Mouse (Mus musculus) cerebellum, adult 11-12 months (tissue): Measurements from ENCODE around the gene Pcif1.
"Not testable (repeated sequence)": the region's sequence is repeated elsewhere in the genome, so short reads cannot be mapped to it uniquely, and the experiment has no call there.

Experiments
- DNase-seq: peaks from one replicate; pipeline ENCODE4 v3.0.0; 2022

Gene Pcif1

DNA sequence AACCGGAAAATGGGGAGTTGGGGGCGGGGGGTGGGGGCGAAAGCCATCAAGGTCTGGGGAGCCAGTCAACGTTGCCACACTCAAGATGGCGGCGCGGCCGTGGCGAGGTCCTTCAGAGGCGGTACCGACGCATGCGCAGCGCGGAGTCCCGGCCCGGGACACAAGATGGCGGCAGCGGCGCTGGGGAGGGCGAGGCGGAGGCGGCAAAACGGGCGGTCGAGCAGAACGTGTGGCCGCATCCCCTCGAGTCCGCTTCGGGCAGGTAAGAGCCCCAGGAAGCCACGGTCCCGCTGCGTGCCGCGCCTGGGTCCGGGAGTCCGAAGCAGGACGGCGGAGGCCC lies at the start of gene Pcif1:
TSS of gene Pcif1 (plus strand) at position 77 of the 340 bp plus-strand sequence.
- peak; percentile 92 for DNase-seq

- no peak for DNase-seq
Observed at GRCm38 (mm10) chr2:164831029-164831428, 48.1 kb upstream of the Pcif1 start.

DNA sequence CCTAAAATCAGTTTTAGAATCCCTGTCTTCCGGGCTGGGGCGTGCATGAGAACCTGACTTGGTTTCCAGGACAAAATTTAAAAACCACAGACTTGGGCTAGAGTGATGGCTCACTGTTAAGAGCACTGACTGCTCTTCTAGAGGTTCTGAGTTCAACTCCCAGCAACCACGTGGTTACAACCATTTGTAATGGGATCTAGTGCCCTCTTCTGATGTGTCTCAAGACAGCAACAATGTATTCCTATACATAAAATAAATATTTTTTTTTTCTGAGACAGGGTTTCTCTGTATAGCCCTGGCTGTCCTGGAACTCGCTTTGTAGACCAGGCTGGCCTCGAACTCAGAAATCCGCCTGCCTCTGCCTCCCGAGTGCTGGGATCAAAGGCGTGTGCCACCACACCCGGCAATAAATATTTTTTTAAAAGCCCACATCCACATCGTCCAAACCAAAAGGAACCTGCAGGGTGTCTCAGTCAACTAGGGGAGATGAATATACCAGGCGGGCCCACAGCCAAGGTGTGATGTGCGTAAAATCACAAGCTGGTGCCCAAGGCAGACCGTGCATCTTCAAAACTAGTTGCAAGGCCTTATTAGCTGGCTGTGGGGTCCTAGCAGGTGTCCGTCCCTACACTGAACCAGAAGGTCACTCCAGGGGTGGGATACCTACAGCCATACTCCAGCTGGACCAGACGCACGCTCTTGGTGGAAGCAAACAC lies 46.9 kb upstream of the Pcif1 start:
- DNase-seq: no peak

DNA sequence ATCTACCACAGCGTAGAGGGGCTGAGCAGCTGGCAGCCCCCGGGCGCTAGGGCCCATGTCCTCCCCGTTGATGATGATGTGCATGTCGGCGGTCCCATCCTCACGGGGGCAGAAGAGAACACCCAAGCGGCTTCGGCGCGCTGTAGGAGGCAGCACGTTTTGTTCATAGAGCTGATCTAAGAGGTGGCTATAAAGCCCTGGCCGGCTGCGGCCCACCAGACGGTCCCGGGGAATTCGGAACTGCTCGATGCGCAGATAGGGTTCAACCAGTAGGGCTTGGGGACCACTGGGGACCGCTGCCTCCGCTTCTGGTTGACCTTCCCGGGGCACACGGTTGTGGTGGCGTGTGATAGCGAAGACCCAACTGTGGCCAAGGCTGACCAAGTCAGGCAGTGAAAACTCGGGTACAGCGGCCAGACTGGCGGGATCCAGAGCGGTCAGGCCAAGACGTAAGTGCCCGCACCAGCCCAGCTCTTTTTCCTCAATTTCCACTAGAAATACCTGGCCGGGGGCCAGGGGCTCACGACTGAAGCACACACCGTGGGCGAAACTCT lies 46.3 kb upstream of the Pcif1 start, which contains the start of gene Ctsa:
TSS of gene Ctsa (plus strand) at position 126 of the 554 bp plus-strand sequence.
- DNase-seq: peak; percentile 76

GRCm38 (mm10) chr2:164833314-164833959 lies 45.7 kb upstream of the Pcif1 start, which contains the start of gene Neurl2:
Gene Neurl2, minus strand, starts transcription at chr2:164833456.
- DNase-seq: peak; percentile 92

- no peak for DNase-seq
Observed at GRCm38 (mm10) chr2:164834531-164834930, 44.6 kb upstream of the Pcif1 start.

DNA sequence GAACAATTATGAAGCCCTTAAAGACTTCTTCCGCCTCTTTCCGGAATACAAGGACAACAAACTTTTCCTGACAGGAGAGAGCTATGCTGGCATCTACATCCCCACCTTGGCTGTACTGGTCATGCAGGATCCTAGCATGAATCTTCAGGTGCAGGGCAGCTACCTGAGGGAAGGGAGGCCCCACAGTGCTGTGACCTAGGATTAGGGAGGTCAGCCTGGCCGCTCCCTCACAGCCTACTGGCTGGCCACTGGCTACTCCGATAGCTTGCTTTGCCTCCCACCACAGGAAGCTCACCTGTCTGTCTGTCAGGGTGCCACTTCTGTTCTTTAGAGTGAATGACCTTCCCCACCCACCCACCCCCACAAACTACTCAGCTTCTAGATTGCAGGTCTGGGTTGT lies 43.9 kb upstream of the Pcif1 start:
- no peak for DNase-seq

GRCm38 (mm10) chr2:164845782-164846181 lies 33.3 kb upstream of the Pcif1 start:
- no peak for DNase-seq

GRCm38 (mm10) chr2:164850061-164850460 lies 29.0 kb upstream of the Pcif1 start:
- DNase-seq: no peak

GRCm38 (mm10) chr2:164855572-164855971 lies 23.5 kb upstream of the Pcif1 start:
- DNase-seq: not testable (repeated sequence)

DNA sequence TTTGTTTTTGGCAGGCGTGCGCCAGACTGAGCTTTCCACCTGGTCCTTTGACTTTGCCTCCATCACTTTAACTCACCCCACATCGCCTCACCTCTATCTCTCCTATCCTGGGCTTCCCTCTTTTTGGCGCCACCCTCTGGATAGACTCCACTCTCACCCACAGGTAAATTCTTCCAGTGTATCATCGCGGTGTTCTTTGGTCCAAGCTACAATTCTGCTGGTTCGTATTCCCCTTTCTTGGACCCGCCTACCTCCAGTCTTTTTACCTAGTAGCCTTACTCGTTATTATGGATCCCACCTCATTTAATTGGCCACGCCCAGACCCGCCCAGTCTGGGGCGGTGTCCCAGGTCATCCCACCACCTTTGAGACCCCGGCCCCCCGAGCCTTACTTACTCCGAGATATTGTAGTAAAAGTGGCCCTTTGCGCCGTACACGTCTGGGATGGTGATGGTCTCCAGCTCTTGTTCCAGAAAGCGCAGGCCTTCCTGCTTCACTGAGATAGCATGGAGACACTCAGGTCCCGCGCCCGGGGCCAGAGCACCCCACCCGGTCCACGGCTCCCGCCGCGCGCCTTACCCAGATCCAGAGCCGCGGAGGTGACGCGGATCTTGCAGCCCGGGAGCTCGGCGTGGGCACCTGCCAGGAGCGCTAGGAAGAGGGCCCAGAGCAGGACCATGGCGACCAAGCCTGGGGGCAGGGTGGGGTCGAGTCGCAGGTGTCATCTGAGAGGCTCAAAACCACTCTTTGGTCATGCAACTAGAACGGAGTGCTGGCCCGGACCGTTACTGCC lies 22.6 kb upstream of the Pcif1 start:
- DNase-seq: no peak

GRCm38 (mm10) chr2:164857101-164857821 lies 21.8 kb upstream of the Pcif1 start, which contains the start of gene Pltp:
Gene Pltp, minus strand, starts transcription at chr2:164857711.
- DNase-seq: no peak

GRCm38 (mm10) chr2:164857842-164858553 lies 21.1 kb upstream of the Pcif1 start:
- no peak for DNase-seq

- no peak for DNase-seq
Observed at GRCm38 (mm10) chr2:164859155-164859554, 19.9 kb upstream of the Pcif1 start.

GRCm38 (mm10) chr2:164859640-164860432 lies 19.3 kb upstream of the Pcif1 start:
- no peak for DNase-seq

- DNase-seq: no peak
Observed at GRCm38 (mm10) chr2:164861094-164861493, 18.0 kb upstream of the Pcif1 start.

DNA sequence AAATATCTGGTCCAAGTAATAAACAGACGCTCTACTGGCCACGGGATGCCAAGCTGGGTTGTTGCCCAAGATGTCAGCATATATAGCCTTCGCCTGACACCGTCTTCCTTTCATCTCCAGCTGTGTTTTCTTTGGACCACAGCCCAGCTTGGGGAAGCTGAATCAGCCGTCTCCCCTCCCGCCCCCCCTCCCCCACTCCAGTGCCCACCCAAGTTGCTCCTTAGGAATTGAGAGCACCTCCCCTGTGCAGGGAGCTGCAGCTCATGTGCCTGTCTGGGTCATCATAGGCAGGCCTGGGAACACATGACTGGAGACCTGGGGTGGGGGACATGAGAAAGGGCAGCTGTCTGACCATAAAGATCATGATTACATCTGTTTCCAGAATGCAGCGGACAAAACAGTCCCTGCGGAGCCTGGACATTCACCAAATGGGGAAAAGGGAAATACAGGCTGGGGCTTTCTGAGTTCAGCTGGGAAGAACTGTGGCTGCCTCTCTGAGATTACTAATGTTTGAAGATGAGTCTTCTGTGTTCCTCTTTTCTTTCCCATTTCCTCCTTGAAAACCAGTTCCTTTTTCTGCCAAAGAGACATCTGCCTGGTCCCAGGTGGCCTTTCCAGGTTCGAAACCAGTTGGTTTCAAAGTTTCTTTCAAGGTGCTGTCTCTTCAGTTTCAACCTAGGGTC lies 16.8 kb upstream of the Pcif1 start:
- no peak for DNase-seq

DNA sequence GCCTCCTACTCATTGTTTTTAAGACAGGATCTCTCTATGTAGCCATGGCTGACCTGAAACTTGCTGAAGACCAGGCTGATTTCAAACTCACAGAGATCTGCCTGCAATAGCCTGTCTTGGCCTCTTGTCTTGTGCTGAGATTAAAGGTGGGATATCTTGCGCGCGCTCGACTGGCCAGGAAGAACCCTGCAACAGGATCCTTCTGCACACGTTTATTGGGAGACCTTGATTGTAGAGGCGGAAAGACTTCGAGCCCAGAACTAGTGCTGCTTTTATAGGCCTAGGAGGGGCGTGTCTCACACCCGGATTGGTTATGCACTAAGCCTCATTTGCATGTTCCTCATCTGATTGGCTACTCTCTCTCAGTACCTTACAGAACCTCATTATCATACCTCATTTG lies 15.7 kb upstream of the Pcif1 start:
- not testable (repeated sequence) for DNase-seq

DNA sequence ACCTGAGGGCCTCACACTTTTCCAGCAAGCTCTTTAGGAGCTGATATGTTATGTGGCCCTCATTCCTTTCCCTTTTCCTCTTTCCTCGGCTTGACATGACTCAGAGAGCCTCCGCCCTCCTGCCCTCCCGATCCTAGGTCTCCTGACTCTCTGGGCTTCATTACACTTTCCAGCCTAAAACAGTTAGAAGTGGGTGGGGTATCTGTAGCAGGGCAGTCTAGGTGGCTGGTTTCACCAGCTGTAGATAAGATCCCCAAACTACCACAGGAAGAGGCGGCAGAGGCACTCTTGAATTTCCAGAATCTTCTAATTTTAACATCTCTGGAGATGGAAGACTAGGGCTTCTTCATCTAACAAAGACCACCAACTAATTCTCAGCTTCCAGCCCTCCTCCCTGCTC lies 14.5 kb upstream of the Pcif1 start:
- DNase-seq: no peak
